Mouse (Mus musculus) gastrocnemius, postnatal 36 days (tissue): ENCODE measurements around the gene Ptk7. TPM values are rescaled to one million over a fixed set of nuclear protein-coding genes. Genes with fewer than 3 reads are reported as not detected.
A peak's percentile ranks its signal among the peaks of the same experiment; 100 is the strongest.

Experiments used
- DNase-seq, 2 experiments: peaks; one replicate each; pipeline ENCODE4 v3.0.0; 2022
- intact Hi-C: fragments of 180-260 bp; cut with DNase I; formaldehyde crosslinking; loops from one replicate; pipeline ENCODE4 v1.15.1; 2025
- microRNA-seq, 2 experiments: library from miRNA; unstranded; fragments of <30 nt; microRNA quantifications; one replicate each; pipeline ENCODE4 v1.2.0; 2021
- total RNA-seq, 2 experiments: library from RNA; stranded (reverse); gene quantifications; 2 replicates each; pipeline ENCODE4 v1.2.3; 2021

Ptk7 gene
- total RNA-seq, 2 experiments from 2014 or later, result 0.79 to 0.94 TPM

DNA sequence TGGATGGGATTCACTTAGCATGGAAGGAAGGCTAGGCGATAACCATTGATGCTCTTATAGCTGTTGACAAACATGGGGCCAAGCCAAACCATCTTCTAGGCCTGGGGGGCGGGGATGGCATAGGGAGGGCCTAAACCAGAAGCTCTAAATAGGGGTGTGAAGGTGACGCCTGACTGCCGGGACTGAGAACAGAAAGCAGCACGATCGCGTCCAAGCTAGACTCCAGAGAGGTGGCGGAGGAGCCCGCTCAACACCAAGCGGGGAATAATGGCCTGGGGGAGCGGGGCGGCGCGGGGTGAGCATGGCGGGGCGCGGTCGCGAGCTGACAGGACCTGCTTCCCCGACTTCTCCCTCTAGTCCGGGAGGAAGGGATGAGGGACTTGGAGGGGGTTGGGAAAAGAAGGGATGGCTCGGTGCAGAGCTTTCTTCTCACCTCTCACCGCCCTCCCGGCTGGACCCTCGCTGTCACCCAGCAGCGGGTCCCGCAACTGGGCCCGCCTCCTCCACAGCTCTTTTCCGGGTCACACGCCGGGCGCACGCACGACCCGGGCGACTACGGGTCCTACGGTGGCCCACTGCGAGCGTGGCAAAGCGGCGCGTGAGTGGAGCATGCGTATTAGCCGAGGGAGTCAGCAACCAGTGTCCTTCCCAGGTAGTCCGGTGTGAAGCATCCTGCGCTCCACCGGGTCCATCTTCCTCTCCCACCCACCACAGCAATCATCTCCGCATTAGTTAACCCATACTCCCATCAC, 83.3 kb downstream of the Ptk7 start, which contains the start of gene Cul9:
TSS of gene Cul9 (minus strand) at position 576 of the 752 bp plus-strand sequence.
- intact Hi-C loops, result no loop called here
- peak; percentile 63 to 67 for DNase-seq

DNA sequence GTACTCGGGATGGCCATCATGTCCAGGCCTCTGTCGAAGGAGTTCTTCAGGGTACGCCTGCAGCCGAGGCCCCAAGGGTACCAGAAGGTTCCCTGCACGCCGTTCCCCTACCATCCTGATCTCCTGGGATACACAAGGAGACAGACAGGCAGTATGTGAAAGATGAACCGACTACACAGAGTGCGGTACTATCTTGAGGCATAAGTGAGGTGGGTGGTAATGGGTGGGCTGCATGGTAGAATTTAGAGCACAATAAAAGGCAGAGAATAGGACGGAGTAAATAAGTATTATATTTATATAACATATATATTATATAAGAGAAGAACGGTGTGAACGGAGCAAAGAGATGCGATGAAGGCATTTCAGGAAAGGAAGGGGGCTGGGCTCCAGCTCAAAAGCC, 85.6 kb downstream of the Ptk7 start:
- no peak for DNase-seq
- intact Hi-C loops, result no loop called here

DNA sequence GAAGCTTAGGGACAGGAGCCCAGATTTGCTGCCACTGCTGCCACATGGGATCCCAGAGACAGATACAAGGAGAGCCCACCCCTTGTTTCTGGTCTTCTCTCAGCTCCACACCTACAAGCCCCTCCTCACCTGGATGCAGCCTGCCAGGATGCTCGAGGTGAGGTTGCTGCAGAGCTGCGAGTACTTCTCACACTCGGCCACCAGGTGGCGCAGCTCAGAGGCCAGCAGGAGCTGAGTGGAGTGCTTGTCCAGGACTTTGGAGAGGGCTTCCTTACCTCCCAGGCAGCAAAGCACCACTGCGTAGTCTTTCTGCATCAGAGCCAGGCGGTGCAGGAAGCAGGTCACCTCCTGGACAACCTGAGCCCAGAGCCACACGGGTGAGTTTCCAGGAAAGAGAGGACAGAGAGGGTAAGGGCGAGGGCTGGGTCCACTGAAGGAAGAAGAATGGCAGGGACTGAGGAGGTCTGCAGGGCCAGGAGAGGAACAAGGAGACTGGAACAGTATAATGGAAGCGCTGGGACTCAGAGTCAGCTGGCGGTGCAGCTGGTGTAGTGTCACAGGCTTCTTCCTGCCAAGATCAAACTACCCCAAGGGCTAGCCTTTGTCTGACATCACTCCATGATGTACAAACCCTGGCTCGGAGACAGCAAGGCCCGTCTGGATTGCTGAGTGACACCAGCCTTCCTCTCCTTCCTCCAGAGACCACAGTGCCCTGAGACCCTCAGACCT, 103.6 kb downstream of the Ptk7 start:
- peak; percentile 65 to 73 for DNase-seq
- intact Hi-C loops, result loop anchor here (2.0 to 5.0 kb wide), 3 partner anchors 67 to 202 kb away; partner anchors contain the start of gene Gnmt

DNA sequence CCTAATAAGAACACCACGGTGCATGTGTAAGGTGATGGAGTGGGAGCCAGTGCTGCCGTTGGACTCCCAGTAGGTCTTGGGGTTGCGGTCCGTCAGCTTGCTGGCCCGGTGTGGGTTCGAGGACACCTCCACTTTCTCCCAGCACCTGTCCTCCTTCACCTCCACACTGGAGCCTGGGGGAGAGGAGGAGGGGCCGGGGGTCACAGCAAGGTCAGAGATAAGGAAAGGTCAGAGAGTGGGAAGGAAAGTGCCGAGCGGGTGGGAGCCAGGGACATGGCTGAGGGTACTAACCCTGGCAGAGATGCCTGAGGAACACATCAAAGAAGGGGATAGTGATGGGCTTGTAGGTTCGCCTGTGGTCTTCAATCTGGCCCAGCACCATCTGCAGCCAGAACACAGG, 104.2 kb downstream of the Ptk7 start:
- DNase-seq, result no peak
- intact Hi-C loops, result loop anchor here (5.0 kb wide), 2 partner anchors 67 to 202 kb away; partner anchors contain the start of gene Gnmt

DNA sequence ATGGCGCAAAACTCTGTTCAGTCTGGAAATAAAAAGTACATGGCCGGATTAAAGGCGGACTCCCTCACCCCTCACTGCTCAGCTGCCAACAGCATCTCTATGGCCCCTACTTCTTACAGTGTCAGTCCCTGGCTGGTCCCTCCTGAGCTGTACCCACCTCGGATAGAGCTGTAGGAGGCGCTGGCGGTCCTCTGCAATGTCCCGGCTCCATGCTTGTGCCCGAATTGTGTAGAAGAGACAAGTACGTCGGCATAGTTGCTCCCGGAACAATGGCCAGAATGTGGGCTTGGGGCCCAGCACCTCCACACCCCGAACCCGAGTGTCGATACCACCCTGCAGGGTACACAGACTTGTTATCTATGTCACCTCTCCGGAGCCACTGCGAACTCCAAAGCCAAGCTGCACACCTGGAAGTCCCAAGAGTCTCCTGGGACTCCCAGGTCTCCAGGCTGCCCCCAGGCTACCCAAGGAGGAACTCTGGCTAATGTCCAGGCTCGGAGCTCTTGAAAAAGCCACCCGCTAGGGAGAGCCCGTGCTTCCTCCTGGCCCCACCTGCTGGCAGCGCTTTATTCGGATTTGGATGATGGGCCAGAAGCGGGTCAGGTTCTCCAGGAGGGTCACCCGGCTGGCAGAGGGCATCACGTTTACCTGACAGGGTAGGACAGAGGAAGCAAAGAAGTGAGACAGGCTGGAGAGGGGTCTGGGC, 107.2 kb downstream of the Ptk7 start:
- intact Hi-C loops, result no loop called here
- no peak for DNase-seq

DNA sequence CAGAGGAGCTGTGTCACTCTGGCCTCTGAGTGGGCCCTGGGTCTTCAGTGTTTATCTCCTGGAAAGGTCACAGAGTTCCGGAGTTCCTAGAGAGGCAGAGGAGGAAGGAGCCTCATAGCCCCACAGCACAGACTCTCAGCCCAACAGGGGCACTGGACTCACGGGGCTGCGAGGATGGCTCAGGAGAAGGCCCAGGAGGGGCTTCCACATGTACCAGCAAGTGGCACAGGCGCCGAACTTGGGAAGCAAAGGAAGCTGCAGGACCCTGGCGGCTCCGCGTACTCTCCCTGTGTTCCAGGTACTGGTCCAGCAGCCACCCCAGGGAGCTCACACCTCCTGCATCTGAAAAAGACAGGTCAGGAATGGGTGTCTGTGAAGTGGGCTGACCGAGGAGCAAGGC, 108.1 kb downstream of the Ptk7 start:
- intact Hi-C loops, result no loop called here
- no peak for DNase-seq

DNA sequence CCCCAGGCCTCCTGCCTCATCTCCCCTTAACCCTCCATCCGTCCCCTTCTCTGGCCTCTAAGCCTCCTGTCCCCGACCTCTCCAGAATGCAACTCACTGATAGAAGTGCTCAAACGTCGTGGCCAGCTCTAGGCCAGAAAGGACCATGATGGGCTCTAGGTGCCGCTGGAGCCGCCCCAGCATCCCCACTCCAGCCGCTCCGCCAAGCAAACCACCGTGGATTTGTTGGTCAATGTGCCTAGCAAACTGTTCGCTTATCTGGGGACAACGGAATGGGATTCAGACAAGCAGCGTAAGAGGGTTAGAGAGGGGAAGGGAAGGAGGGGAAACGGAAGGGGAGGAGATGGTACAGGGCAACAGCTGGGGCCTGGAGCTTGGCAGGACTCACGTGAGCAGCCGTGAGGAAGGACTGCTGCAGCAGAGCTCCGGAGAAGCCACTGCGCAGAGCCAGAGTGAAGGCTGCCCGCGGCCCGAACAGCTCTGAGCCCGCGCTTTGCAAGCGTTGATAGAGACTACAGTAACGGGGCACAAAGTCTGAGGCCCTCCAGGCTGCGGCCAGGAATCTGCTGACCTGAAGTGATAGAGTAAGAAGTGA, 108.8 kb downstream of the Ptk7 start:
- DNase-seq, result no peak
- intact Hi-C loops, result no loop called here

DNA sequence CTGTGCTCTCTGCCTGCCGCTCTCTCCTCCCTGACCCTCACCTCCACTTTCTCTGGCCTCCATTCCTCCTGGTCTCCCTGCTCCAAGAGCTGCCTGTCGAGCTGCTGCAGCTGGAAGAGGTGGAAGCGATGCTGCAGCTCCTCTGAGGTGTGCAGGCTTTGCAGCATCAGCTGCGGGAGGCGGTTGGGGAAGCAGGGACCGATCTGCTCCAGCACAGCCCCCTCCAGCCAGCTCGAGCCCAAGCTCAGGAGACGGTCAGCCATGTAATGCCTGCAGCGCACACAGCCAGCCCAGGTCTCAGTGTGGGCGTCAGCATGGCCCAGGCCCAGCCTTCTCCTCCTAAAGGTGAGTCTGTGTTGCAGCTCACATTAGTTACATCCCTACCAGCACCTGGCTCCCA, 109.3 kb downstream of the Ptk7 start:
- intact Hi-C loops, result no loop called here
- no peak for DNase-seq

Small RNA genes lying within 50 kb of the gene (microRNA-seq; reads per million reads assigned to microRNA genes)
- 0 to 1.1 reads per million in 2 experiments for gene Mir6976

Other genes starting within 250 kb of the Ptk7 start
- 10 to 100 TPM; 10.2 to 11.6 TPM for gene Zfp318, start 245.8 kb downstream of the Ptk7 start, total RNA-seq
- under 1 TPM; 0.38 to 0.39 TPM for gene Crip3, start 200.6 kb downstream of the Ptk7 start, total RNA-seq
- gene Slc22a7, start 191.0 kb downstream of the Ptk7 start, total RNA-seq, result not detected
- under 1 TPM; 0.36 to 0.39 TPM for gene Ttbk1, start 141.8 kb downstream of the Ptk7 start, total RNA-seq
- gene Dnph1, start 132.8 kb downstream of the Ptk7 start, total RNA-seq, result 1 to 10 TPM; 4.9 to 6.7 TPM
- gene Cul9, start 83.1 kb downstream of the Ptk7 start, total RNA-seq, result 10 to 100 TPM; 11.2 to 11.4 TPM
- 10 to 100 TPM; 70.4 to 74.9 TPM for gene Srf, start 73.3 kb downstream of the Ptk7 start, total RNA-seq
- gene Klc4, start 16.5 kb upstream of the Ptk7 start, total RNA-seq, result 10 to 100 TPM; 11.7 to 11.8 TPM
- 100 to 1,000 TPM in 1 of 2 experiments, 10 to 100 TPM in 1; 99.4 to 102 TPM for gene Mrpl2, start 16.7 kb upstream of the Ptk7 start, total RNA-seq
- 1 to 10 TPM; 5.8 to 5.9 TPM for gene Cul7, start 20.8 kb upstream of the Ptk7 start, total RNA-seq
- gene Rrp36, start 44.8 kb upstream of the Ptk7 start, total RNA-seq, result 1 to 10 TPM; 7.5 to 9.9 TPM
- 10 to 100 TPM; 29.8 to 39.0 TPM for gene Mea1, start 49.3 kb upstream of the Ptk7 start, total RNA-seq
- gene Klhdc3, start 51.4 kb upstream of the Ptk7 start, total RNA-seq, result 100 to 1,000 TPM; 110 to 123 TPM
- gene Ppp2r5d, start 75.6 kb upstream of the Ptk7 start, total RNA-seq, result 10 to 100 TPM; 23.4 to 26.7 TPM
- gene Pex6, start 82.0 kb upstream of the Ptk7 start, total RNA-seq, result 10 to 100 TPM; 12.7 to 15.2 TPM
- 1 to 10 TPM; 1.1 to 2.1 TPM for gene Gnmt, start 99.7 kb upstream of the Ptk7 start, total RNA-seq
- 1 to 10 TPM; 7.6 to 8.9 TPM for gene Cnpy3, start 122.7 kb upstream of the Ptk7 start, total RNA-seq
- gene Ptcra, start 134.2 kb upstream of the Ptk7 start, total RNA-seq, result not detected
- 10 to 100 TPM; 26.8 to 33.5 TPM for gene 2310039H08Rik, start 143.1 kb upstream of the Ptk7 start, total RNA-seq
- 10 to 100 TPM; 39.3 to 40.7 TPM for gene Rpl7l1, start 153.2 kb upstream of the Ptk7 start, total RNA-seq
- gene Bicral, start 229.0 kb upstream of the Ptk7 start, total RNA-seq, result 10 to 100 TPM in 1 of 2 experiments, 1 to 10 TPM in 1; 8.2 to 12.1 TPM